Mouse (Mus musculus) right cerebral cortex, postnatal 14 days (tissue): ENCODE data around the gene Gm21992.

Experiments
- DNase-seq: peaks from one replicate; pipeline ENCODE4 v3.0.0; 2022

Gene Gm21992

GRCm38 (mm10) chr19:4811063-4811908 is at the start of gene Gm21992, which contains the start of gene Rbm14:
TSS of gene Gm21992 (minus strand) at chr19:4811612.
TSS of gene Rbm14 (minus strand) at chr19:4811634.
- DNase-seq = peak; percentile 97

- DNase-seq = no peak
Observed at GRCm38 (mm10) chr19:4859081-4859480, 47.7 kb upstream of the Gm21992 start.

- DNase-seq = no peak
Observed at GRCm38 (mm10) chr19:4855951-4856350, 44.5 kb upstream of the Gm21992 start.

DNA sequence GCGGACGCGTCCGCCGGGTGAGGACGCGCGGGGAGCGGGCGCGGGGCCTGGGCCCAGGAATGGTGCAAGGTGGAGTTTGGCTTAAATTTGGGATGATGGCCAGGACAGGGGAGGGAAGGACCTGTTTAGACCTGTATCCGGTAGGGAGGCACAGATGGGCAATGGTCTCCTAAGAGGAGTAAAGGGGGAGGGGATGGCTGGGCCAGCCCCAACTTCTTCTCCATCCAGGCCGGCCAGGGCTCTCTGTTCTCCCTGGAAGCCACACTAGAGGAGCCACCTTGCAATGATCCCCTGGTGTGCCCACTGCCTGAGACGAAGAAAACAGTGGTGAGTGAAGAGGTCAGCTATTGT is 44.0 kb upstream of the Gm21992 start:
- no peak for DNase-seq

GRCm38 (mm10) chr19:4854552-4855469 is 43.4 kb upstream of the Gm21992 start, which contains the start of gene Ctsf:
TSS of gene Ctsf (plus strand) at chr19:4855130.
- DNase-seq = peak; percentile 92

GRCm38 (mm10) chr19:4850281-4850680 is 38.9 kb upstream of the Gm21992 start:
- DNase-seq = no peak

DNA sequence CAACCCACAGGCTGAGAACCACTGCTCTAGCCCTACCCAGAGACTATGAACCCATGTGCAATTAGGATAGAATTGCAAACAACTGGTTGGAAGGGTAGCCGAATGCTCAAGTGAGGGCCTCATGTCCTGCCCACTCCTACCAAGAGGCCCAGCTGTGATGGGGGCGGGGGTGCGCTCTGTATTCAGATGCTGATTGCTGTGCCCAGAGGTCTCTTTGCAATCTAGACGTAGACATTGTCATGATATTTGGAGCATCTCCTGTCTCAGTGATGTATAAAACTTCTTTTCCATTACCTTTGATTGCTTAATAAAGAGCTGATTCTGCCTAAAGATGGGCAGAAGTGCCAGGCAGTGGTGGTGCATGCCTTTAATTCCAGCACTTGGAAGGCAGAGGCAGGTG is 38.4 kb upstream of the Gm21992 start:
- no peak for DNase-seq

- DNase-seq = no peak
Observed at GRCm38 (mm10) chr19:4847490-4847889, 36.1 kb upstream of the Gm21992 start.

DNA sequence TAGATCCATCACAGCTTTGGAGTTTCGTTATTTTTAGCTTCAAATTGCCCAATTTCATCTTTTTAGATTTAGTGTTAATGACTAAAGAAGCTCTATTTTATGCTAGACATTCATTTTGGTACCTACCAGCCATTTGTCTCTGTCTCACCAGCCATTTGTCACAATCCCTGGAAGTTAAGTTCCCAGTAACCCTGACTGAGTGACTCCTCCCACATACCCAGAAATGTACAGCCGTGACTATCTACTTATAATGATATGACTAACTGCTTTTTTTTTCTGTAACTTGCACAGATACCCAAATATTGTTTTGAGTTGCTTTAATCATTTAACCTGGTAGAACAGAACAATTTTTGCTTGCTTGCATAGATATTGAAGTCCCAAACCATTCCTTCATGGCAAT is 34.4 kb upstream of the Gm21992 start:
- DNase-seq = no peak

- no peak for DNase-seq
Observed at GRCm38 (mm10) chr19:4842611-4843010, 31.2 kb upstream of the Gm21992 start.

DNA sequence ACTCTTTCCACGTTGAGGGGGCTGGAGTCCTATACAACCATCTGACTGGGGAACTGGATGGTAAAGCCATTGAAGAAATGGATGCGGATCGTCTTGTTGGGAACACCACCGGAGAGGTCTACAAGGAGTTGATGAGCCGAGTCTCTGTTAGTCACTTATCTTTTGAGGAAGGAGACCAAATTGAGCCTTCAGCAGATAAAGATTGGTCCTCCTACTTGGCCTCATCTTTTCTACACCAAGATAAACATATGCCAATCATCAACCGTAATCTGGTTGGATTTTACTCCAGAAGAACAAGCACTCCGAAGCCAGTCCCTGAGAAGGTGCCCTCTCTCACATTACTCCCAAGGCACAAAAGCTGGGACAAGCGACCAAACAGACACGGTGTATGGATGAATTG is 29.4 kb upstream of the Gm21992 start:
- no peak for DNase-seq

DNA sequence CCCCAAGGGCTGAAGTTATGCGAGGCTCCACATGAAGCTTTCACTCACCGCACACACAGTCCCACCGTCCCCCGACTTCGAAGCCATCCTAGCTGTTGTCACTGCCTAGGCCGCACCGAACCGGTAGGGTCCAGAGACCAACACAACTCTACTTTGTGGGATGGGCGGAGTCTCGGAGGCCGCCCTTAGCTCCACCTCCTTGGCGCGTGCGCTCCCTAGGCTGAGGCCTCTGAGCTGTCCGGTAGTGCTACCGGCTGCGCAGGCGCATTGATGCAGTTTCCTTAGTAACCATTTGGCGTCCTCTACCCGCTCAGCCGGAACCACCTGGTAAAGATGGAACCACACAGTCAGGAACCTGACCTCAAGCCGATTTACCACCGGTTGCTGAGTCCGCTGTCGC is 27.7 kb upstream of the Gm21992 start, which contains the start of the genes Ccs and Ccdc87:
Gene Ccs (minus strand): TSS at position 184 of the 400 bp plus-strand sequence.
Gene Ccdc87 (plus strand): TSS at position 218 of the 400 bp plus-strand sequence.
- peak; percentile 95 for DNase-seq

DNA sequence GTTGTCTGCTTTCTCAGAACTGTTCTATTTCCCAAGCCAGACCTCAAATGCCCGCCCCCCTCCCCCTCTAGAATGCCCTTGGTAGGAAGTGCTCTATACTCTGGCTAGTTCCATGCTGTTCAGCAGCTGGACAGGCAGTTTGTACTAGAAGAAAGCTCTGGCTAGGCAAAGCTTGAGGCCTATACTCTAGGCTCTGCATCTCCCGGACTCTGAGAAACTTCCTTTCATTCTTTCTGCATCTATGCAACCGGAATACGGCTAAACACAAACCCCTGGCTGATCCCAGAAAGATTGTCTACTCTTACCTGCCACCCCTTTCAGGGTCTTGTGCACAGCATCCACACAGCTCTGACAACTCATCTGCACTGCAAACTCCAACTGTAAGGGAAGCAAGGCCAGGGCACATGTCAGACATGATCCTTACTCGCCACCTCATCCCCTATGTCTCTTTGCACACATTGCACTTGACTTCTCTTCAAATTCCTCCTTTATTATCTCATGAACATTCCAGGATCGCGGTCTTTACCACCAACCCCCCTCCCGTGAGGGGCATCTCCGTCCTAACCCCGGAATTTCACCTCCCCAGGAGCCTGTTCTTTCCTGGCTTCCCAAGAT is 27.2 kb upstream of the Gm21992 start:
- no peak for DNase-seq

- DNase-seq = no peak
Observed at GRCm38 (mm10) chr19:4837049-4837448, 25.6 kb upstream of the Gm21992 start.

GRCm38 (mm10) chr19:4836096-4836495 is 24.7 kb upstream of the Gm21992 start:
- DNase-seq = no peak

GRCm38 (mm10) chr19:4833977-4834376 is 22.6 kb upstream of the Gm21992 start:
- no peak for DNase-seq

DNA sequence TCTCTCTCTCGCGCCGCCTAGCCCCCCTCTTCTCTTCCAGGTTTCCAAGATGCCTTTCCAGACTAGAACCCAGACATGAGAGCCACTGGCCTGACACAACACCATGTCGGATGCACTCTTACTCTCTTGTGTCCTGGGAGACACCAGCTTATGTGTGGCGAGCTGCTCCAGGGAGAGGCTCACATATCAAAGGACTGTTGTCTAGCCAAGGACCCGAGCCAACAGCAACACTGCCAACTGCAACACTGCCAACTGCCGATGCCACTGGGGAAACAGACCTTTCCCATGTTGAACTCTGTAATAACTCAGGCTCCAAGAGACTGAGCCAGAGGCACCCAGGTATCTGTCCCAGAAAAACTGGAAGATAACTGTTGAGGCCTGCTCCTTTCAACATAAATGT is 17.7 kb upstream of the Gm21992 start:
- peak; percentile 32 for DNase-seq

- DNase-seq = no peak
Observed at GRCm38 (mm10) chr19:4828444-4829114, 17.2 kb upstream of the Gm21992 start.

DNA sequence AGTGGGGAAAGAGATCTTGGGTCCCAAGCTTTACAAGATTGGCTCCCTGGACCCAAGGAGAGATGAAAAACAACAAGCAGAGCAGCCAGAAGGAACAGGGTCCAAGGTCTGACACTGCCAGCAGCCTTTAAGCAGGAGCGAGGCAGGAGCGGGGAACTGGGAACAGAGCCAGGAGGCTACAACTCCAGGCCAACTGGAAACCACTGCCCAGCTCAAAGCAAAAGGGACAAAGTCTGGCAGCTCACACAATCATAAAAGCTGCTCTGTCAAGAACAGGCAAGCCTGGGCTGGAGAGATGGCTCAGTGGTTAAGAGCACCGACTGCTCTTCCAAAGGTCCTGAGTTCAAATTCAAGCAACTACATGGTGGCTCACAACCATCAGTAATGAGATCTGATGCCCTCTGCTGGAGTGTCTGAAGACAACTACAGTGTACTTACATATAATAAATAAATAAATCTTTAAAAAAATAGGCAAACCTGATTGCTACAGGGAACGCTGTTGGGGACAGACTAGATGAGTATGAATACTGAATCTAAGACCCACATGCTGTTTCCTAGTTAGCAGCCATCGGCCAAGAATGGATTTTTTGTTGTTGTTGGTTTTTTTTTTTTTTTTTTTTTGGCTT is 9.4 kb upstream of the Gm21992 start:
- DNase-seq = peak; percentile 57

DNA sequence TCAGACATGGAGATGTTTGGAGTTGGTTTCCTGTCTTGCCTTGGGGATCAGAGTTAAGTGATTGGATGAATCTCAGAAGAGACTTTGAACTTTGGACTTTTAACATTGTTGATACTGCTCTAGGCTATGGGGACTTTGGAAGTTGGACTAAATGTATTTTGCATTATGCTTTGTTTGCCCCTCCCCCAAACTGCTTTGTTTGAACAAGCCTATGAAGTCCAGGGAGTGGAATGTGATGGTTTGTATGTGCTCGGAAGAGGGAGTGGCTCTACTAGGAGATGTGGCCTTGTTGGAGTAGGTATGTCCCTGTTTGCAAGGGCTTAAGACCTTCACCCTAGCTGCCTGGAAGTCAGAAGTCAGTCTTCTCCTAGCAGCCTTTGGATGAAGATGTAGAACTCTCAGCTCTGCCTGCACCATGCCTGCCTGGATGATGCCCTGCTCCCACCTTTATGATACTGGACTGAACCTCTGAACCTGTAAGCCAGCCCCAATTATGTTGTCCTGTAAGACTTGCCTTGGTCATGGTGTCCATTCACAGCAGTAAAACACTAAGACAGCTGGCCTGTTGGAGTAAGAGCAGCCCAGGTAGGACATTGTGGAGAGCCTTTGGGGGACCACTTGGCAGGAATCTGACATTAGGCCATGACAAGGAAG is 5.9 kb upstream of the Gm21992 start:
- DNase-seq = no peak

- DNase-seq = no peak
Observed at GRCm38 (mm10) chr19:4813015-4813414, 1.6 kb upstream of the Gm21992 start.
